Mouse (Mus musculus) C2C12 (cell line): Measurements from ENCODE around the gene Ccdc12.

Source experiments
- CEBPB ChIP-seq: IDR thresholded peaks from one replicate; pipeline ENCODE4 v1.6.1; 2011; ENCODE audit warnings: low read depth, mild to moderate bottlenecking, control low read depth, moderate library complexity
- CTCF ChIP-seq: IDR thresholded peaks from one replicate; pipeline ENCODE4 v1.5.1; 2011; ENCODE audit not compliant: control insufficient read depth, insufficient read depth, insufficient read length
- MAX ChIP-seq: IDR thresholded peaks from one replicate; pipeline ENCODE4 v1.6.1; 2011; ENCODE audit warnings: mild to moderate bottlenecking, control low read depth
- MYOD1 ChIP-seq: IDR thresholded peaks from one replicate; pipeline ENCODE4 v1.6.1; 2011; ENCODE audit warnings: low read depth; ENCODE audit not compliant: control insufficient read depth, insufficient read length
- USF1 ChIP-seq: IDR thresholded peaks from one replicate; pipeline ENCODE4 v1.6.1; 2011; ENCODE audit warnings: low read depth, mild to moderate bottlenecking, control low read depth, moderate library complexity

- TF ChIP-seq CTCF (no peak), CEBPB (no peak), USF1 (no peak), MYOD1 (no peak), MAX (no peak)
Observed at GRCm38 (mm10) chr9:110738054-110738453, 81.8 kb downstream of the Ccdc12 start.
